Mouse (Mus musculus) stomach, embryonic 16.5 days (tissue): Measurements from ENCODE around the gene Guk1. TPM values are rescaled to one million over a fixed set of nuclear protein-coding genes. Genes with fewer than 3 reads are reported as not detected.

ENCODE experiments used
- ATAC-seq: fragments of 200-750 bp; cut with Nextera tagmentation; 2 replicates; pipeline ENCODE4 v1.8.0; 2017; ENCODE audit warnings: moderate number of reproducible peaks, moderate TSS enrichment; ENCODE audit not compliant: insufficient read depth, low FRiP score
- H3K27ac ChIP-seq: fragments of 300-500 bp; sonication (generic); 2 replicates; pipeline ENCODE4 v1.5.1; 2014; ENCODE audit warnings: low read length
- H3K27me3 ChIP-seq: fragments of 300-500 bp; sonication (generic); 2 replicates; pipeline ENCODE4 v1.6.1; 2014; ENCODE audit warnings: low read length, control low read depth, mixed read lengths; ENCODE audit not compliant: control insufficient read depth, insufficient read depth
- H3K36me3 ChIP-seq: fragments of 300-500 bp; sonication (generic); 2 replicates; pipeline ENCODE4 v1.6.1; 2014; ENCODE audit warnings: low read length; ENCODE audit not compliant: control insufficient read depth, insufficient read depth
- H3K4me1 ChIP-seq: fragments of 300-500 bp; sonication (generic); 2 replicates; pipeline ENCODE4 v1.6.1; 2014; ENCODE audit warnings: low read length, control low read depth, mixed read lengths; ENCODE audit not compliant: control insufficient read depth, insufficient read depth
- H3K4me2 ChIP-seq: fragments of 300-500 bp; sonication (generic); 2 replicates; pipeline ENCODE4 v1.6.1; 2014; ENCODE audit warnings: low read depth, low read length, mixed read lengths
- H3K4me3 ChIP-seq: fragments of 300-500 bp; sonication (generic); replicated peaks from 2 replicates; pipeline ENCODE4 v1.5.1; 2014; ENCODE audit warnings: mild to moderate bottlenecking, low read length
- H3K9ac ChIP-seq: fragments of 300-500 bp; sonication (generic); 2 replicates; pipeline ENCODE4 v1.6.1; 2014; ENCODE audit warnings: low read length
- H3K9me3 ChIP-seq: fragments of 300-500 bp; sonication (generic); replicated peaks from 2 replicates; pipeline ENCODE4 v1.6.1; 2016; ENCODE audit warnings: low read length, control low read depth; ENCODE audit not compliant: control insufficient read depth
- WGBS: fragments of 180-500 bp; shearing (Covaris S2); extraction: QIAGEN DNeasy Blood & Tissue Kit; methylation state at CpG from one replicate; pipeline ENCODE4 v1.1.7; 2014; 5-methylcytosine and 5-hydroxymethylcytosine counted together
- polyA plus RNA-seq: library from polyadenylated mRNA; unstranded; fragments of >200 nt; fragmentation: Nextera tagmentation; extraction: Ambion mirVana; gene quantifications from 2 replicates; pipeline ENCODE4 v1.2.1, GENCODE M21; 2015

The Guk1 gene
- polyA plus RNA-seq, 1 experiment from 2014 or later = 128 TPM

GRCm38 (mm10) chr11:59176921-59177320, 15.1 kb downstream of the Guk1 start:
- no peak for ATAC-seq
- H3K9me3 ChIP-seq = no peaks in the 10 kb centered on the region
- peak overlapping the region; percentile 35 for H3K4me2 ChIP-seq
- no peaks in the 10 kb centered on the region for H3K4me1 ChIP-seq
- WGBS = 5% methylated on average over 34 of the region's 34 CpGs
- H3K9ac ChIP-seq = peak overlapping the region; percentile 48; the same call in 1 of the 2 replicates
- H3K4me3 ChIP-seq = peak overlapping the region; percentile 25
- H3K27me3 ChIP-seq = peaks cover 56% of the 10 kb centered on the region
- H3K27ac ChIP-seq = no peak overlapping the region
- no peaks in the 10 kb centered on the region for H3K36me3 ChIP-seq

- H3K4me1 ChIP-seq = no peaks in the 10 kb centered on the region
- H3K9me3 ChIP-seq = no peaks in the 10 kb centered on the region
- peak overlapping the region; percentile 48 for H3K9ac ChIP-seq
- H3K27me3 ChIP-seq = peaks cover 56% of the 10 kb centered on the region
- peak overlapping the region; percentile 35 for H3K4me2 ChIP-seq
- ATAC-seq = no peak
- no peak overlapping the region for H3K27ac ChIP-seq
- no peaks in the 10 kb centered on the region for H3K36me3 ChIP-seq
- H3K4me3 ChIP-seq = peak overlapping the region; percentile 25
- WGBS = 2% methylated on average over 48 of the region's 48 CpGs
Observed at GRCm38 (mm10) chr11:59176475-59176874, 15.5 kb downstream of the Guk1 start.

- H3K27me3 ChIP-seq = peaks cover 51% of the 10 kb centered on the region
- H3K27ac ChIP-seq = no peak overlapping the region
- H3K4me2 ChIP-seq = no peak overlapping the region
- ATAC-seq = no peak
- H3K4me1 ChIP-seq = no peaks in the 10 kb centered on the region
- H3K9me3 ChIP-seq = no peaks in the 10 kb centered on the region
- WGBS = 47% methylated on average over 6 of the region's 6 CpGs
- no peak overlapping the region for H3K9ac ChIP-seq
- H3K4me3 ChIP-seq = no peak overlapping the region
- no peaks in the 10 kb centered on the region for H3K36me3 ChIP-seq
Observed at GRCm38 (mm10) chr11:59174189-59174838, 17.7 kb downstream of the Guk1 start.

GRCm38 (mm10) chr11:59170549-59170948, 21.5 kb downstream of the Guk1 start:
- H3K27ac ChIP-seq = no peak overlapping the region
- no peak overlapping the region for H3K9ac ChIP-seq
- peaks cover 14% of the 10 kb centered on the region for H3K27me3 ChIP-seq
- no peak overlapping the region for H3K4me3 ChIP-seq
- H3K9me3 ChIP-seq = no peaks in the 10 kb centered on the region
- H3K4me2 ChIP-seq = no peak overlapping the region
- no peaks in the 10 kb centered on the region for H3K36me3 ChIP-seq
- no peak for ATAC-seq
- H3K4me1 ChIP-seq = no peaks in the 10 kb centered on the region
- WGBS = 72% methylated on average over 4 of the region's 4 CpGs

- H3K4me3 ChIP-seq = no peak overlapping the region
- ATAC-seq = no peak
- no peaks in the 10 kb centered on the region for H3K9me3 ChIP-seq
- 63% methylated on average over 3 of the region's 3 CpGs for WGBS
- H3K36me3 ChIP-seq = no peaks in the 10 kb centered on the region
- H3K9ac ChIP-seq = no peak overlapping the region
- H3K27ac ChIP-seq = no peak overlapping the region
- H3K4me1 ChIP-seq = no peaks in the 10 kb centered on the region
- no peak overlapping the region for H3K4me2 ChIP-seq
- H3K27me3 ChIP-seq = peaks cover 7% of the 10 kb centered on the region
Observed at GRCm38 (mm10) chr11:59169807-59170206, 22.2 kb downstream of the Guk1 start.

GRCm38 (mm10) chr11:59165616-59166241, 26.3 kb downstream of the Guk1 start:
- no peak for ATAC-seq
- Histone ChIP-seq H3K9me3 (no peaks in the 10 kb centered on the region), H3K27me3 (no peaks in the 10 kb centered on the region), H3K36me3 (no peaks in the 10 kb centered on the region), H3K4me3 (no peak overlapping the region), H3K4me1 (peaks cover 12% of the 10 kb centered on the region), H3K27ac (no peak overlapping the region), H3K9ac (no peak overlapping the region), H3K4me2 (no peak overlapping the region)
- WGBS = 61% methylated on average over 2 of the region's 2 CpGs

GRCm38 (mm10) chr11:59164384-59164783, 27.6 kb downstream of the Guk1 start:
- 78% methylated on average over 9 of the region's 9 CpGs for WGBS
- peaks cover 12% of the 10 kb centered on the region for H3K4me1 ChIP-seq
- H3K36me3 ChIP-seq = no peaks in the 10 kb centered on the region
- peak overlapping the region; percentile 1; the same call in 1 of the 2 replicates for H3K9ac ChIP-seq
- no peaks in the 10 kb centered on the region for H3K9me3 ChIP-seq
- H3K4me3 ChIP-seq = no peak overlapping the region
- no peak for ATAC-seq
- peak overlapping the region; percentile 99 for H3K27ac ChIP-seq
- H3K4me2 ChIP-seq = peak overlapping the region; percentile 60
- no peaks in the 10 kb centered on the region for H3K27me3 ChIP-seq

- no peaks in the 10 kb centered on the region for H3K36me3 ChIP-seq
- peak within 1 kb of the TSS; percentile 70 for H3K4me3 ChIP-seq
- H3K9me3 ChIP-seq = no peaks in the 10 kb centered on the region
- peak within 1 kb of the TSS; percentile 94 for H3K9ac ChIP-seq
- peak within 1 kb of the TSS; percentile 99 for H3K27ac ChIP-seq
- ATAC-seq = peak; percentile 98
- no peaks in the 10 kb centered on the region for H3K27me3 ChIP-seq
- WGBS = 2% methylated on average over 67 of the region's 68 CpGs
- peak within 1 kb of the TSS; percentile 75 for H3K4me2 ChIP-seq
- peaks cover 12% of the 10 kb centered on the region for H3K4me1 ChIP-seq
Observed at GRCm38 (mm10) chr11:59163255-59164236, 28.5 kb downstream of the Guk1 start, which contains the start of gene Iba57. Iba57 (minus strand) TSS chr11:59163739.
